Mouse (Mus musculus): ENCODE data around the gene Baiap2.

- TF ChIP-seq CTCF (IDR thresholded peaks at IDR 0.05; ENCODE audit: borderline replicate concordance, insufficient read depth, low read length) (no peak), POLR2A (IDR thresholded peaks at IDR 0.05; ENCODE audit: low read depth, low read length) (no peak)
Measured at GRCm38 (mm10) chr11:119978701-119979100, 36.1 kb downstream of the Baiap2 start.
